Mouse (Mus musculus): ENCODE results near the gene Crip2. TPM values are rescaled to one million over a fixed set of nuclear protein-coding genes. Genes with fewer than 3 reads are reported as not detected.

Gene Crip2
- total RNA-seq, 2 experiments from 2014 or later = 51.8 to 52.5 TPM

- peak in 1 of 2 experiments; percentile 40 for DNase-seq
These were observed 9.3 kb upstream of the Crip2 start for GRCm38 (mm10) chr12:113130732-113131131.

GRCm38 (mm10) chr12:113131601-113132000 lies 8.4 kb upstream of the Crip2 start:
- no peak for DNase-seq

GRCm38 (mm10) chr12:113132567-113132966 lies 7.5 kb upstream of the Crip2 start:
- DNase-seq = peak in 1 of 2 experiments; percentile 57

GRCm38 (mm10) chr12:113133260-113133659 lies 6.8 kb upstream of the Crip2 start:
- DNase-seq = no peak

- no peak for DNase-seq
These were observed 6.1 kb upstream of the Crip2 start for GRCm38 (mm10) chr12:113133861-113134403.

- DNase-seq = no peak
These were observed 5.5 kb upstream of the Crip2 start for GRCm38 (mm10) chr12:113134502-113134901.

GRCm38 (mm10) chr12:113135401-113135800 lies 4.6 kb upstream of the Crip2 start:
- DNase-seq = no peak

GRCm38 (mm10) chr12:113136492-113137020 lies 3.5 kb upstream of the Crip2 start:
- no peak for DNase-seq

- DNase-seq = no peak
These were observed 2.5 kb upstream of the Crip2 start for GRCm38 (mm10) chr12:113137260-113138213.

- no peak for DNase-seq
These were observed 1.7 kb upstream of the Crip2 start for GRCm38 (mm10) chr12:113138291-113138690.

GRCm38 (mm10) chr12:113138901-113139864 lies 853 bp upstream of the Crip2 start:
- DNase-seq = no peak

- DNase-seq = peak; percentile 59 to 60
These were observed 778 bp downstream of the Crip2 start for GRCm38 (mm10) chr12:113140616-113141411.

GRCm38 (mm10) chr12:113141531-113141973 lies 1.5 kb downstream of the Crip2 start:
- DNase-seq = peak; percentile 50 to 72

- DNase-seq = peak; percentile 66 to 78
These were observed 2.3 kb downstream of the Crip2 start for GRCm38 (mm10) chr12:113142021-113142975.

GRCm38 (mm10) chr12:113143164-113143563 lies 3.1 kb downstream of the Crip2 start:
- no peak for DNase-seq

- peak; percentile 55 to 70 for DNase-seq
These were observed 4.1 kb downstream of the Crip2 start for GRCm38 (mm10) chr12:113144001-113144756.

GRCm38 (mm10) chr12:113144886-113145285 lies 4.8 kb downstream of the Crip2 start:
- DNase-seq = no peak

GRCm38 (mm10) chr12:113145591-113145990 lies 5.6 kb downstream of the Crip2 start:
- DNase-seq = no peak

Data from adrenal gland, postnatal 36 days (tissue).